Mouse (Mus musculus) megakaryocyte, embryonic 14.5 days (primary cell): ENCODE data around the gene Chmp2a.

Experiments
- FLI1 ChIP-seq: IDR thresholded peaks from 2 replicates; pipeline ENCODE4 v1.6.1; 2012; ENCODE audit warnings: low read length, inconsistent platforms, mixed read lengths
- GATA1 ChIP-seq: IDR thresholded peaks from 3 replicates; pipeline ENCODE4 v1.6.1; 2012; ENCODE audit warnings: mixed read lengths, low read length, inconsistent platforms, borderline replicate concordance

- TF ChIP-seq GATA1 = no peak
- TF ChIP-seq FLI1 = no peak
These were observed 20.9 kb downstream of the Chmp2a start for GRCm38 (mm10) chr7:13013671-13014070.
